Mouse (Mus musculus): ENCODE measurements at regions not wholly inside any gene's neighbourhood (a gene's known extent, or its start where the extent isn't known, plus 50 kb on each side); places are given as distances from the start of the nearest gene placed in this dataset.

DNA sequence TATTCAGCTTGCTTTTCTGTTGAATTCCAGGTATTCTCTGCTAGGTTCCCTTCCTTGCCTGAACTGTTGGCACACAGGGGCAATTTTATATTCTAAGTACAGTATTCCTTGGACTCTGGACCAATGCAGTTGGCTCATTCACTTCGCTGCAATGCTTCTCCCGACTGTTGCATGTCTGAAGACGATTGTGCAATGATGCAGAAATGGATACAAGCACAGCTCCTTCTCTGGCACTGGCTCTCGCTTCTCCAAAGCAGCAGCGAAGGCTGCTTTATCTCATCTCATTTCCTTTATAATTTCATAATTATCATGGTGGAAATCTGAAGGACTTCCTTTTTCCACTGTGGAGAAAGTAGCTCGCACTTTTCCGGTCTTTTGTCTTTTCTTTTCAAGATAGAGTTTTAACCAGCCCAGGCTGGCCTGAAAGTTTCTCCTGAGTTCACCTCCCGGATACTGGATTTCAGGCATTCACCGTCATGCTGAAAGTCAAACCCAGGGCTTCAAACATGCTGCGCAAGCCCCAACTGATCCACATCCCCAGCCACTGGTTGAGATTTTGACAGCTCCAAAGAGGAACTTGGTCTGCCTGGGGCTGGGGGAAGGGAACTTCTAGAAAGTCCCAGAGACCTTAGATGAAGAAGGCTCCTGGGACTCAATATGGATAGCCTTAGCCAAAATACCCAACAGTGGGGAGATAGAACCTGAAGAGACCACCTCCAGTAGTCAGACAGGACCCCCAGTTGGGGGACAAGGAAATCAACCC lies 55.6 kb upstream of the Akirin2 start:
- H3K4me2 ChIP-seq (ENCODE audit: low read depth, low read length) = no peak overlapping the region
- no peak overlapping the region for H3K9ac ChIP-seq (ENCODE audit: low read length)
- peak overlapping the region; percentile 67 for H3K27ac ChIP-seq (ENCODE audit: low read length)
- peak; percentile 58; the same call in 1 of the 2 replicates for ATAC-seq (ENCODE audit: low read depth)
- no peaks in the 10 kb centered on the region for H3K27me3 ChIP-seq (ENCODE audit: control insufficient read depth, insufficient read depth, low read depth, low read length)
- H3K4me3 ChIP-seq (ENCODE audit: low read length) = no peak overlapping the region
- WGBS = 63% methylated on average over 10 of the region's 10 CpGs
- no peaks in the 10 kb centered on the region for H3K36me3 ChIP-seq (ENCODE audit: control insufficient read depth, insufficient read depth, low read length)
- H3K9me3 ChIP-seq (ENCODE audit: control insufficient read depth, low read length) = no peaks in the 10 kb centered on the region
- H3K4me1 ChIP-seq (replicated peaks; ENCODE audit: control insufficient read depth, insufficient read depth, low read length) = peaks cover 2% of the 10 kb centered on the region; the same call in 1 of the 2 replicates

DNA sequence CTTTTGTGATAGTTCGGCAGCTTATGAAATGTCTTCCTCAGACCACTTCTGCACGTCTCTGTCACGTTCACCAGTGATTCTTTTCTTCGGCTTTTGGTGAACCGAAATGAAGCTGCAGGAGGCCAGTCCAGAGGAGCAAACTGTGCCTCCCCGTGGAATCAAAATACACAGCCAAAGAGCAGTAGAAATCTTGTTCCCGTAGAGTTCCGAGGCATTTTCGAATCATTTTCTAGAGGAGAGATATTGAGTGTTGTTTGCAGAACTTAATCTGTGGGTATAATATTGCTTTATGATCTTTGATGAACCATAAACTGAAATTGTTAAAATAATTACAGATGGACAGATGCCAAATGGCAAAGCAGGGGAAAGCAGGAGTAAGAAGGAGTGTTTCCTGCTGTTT lies 52.4 kb upstream of the Akirin2 start:
- no peak overlapping the region for H3K4me2 ChIP-seq (ENCODE audit: low read depth, low read length)
- H3K4me1 ChIP-seq (replicated peaks; ENCODE audit: control insufficient read depth, insufficient read depth, low read length) = peaks cover 2% of the 10 kb centered on the region; the same call in 1 of the 2 replicates
- peak; percentile 72 for ATAC-seq (ENCODE audit: low read depth)
- H3K9ac ChIP-seq (ENCODE audit: low read length) = no peak overlapping the region
- H3K9me3 ChIP-seq (ENCODE audit: control insufficient read depth, low read length) = no peaks in the 10 kb centered on the region
- H3K36me3 ChIP-seq (ENCODE audit: control insufficient read depth, insufficient read depth, low read length) = no peaks in the 10 kb centered on the region
- no peaks in the 10 kb centered on the region for H3K27me3 ChIP-seq (ENCODE audit: control insufficient read depth, insufficient read depth, low read depth, low read length)
- H3K27ac ChIP-seq (ENCODE audit: low read length) = peak overlapping the region; percentile 87
- WGBS = 60% methylated on average over 9 of the region's 9 CpGs
- H3K4me3 ChIP-seq (ENCODE audit: low read length) = no peak overlapping the region

DNA sequence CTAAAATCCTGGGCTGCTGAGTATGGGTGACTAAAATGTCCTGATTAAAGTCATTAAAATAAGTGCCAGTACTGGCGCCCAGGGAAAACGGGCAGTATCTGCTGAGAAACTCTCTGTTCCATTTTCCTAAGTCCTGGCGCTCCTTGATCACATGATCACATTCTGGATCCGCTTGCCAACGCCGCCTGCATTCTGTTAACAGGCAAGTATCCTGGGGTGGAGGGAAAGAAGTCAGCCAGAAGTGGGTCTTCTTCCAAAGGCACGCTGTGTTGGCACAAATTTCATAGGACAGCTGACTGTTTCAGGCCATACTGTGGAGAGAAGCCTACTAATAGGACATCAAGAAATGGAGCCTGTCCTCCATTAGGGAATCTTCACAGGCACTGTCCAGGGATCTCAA lies 52.0 kb upstream of the Akirin2 start:
- peaks cover 2% of the 10 kb centered on the region; the same call in 1 of the 2 replicates for H3K4me1 ChIP-seq (replicated peaks; ENCODE audit: control insufficient read depth, insufficient read depth, low read length)
- H3K27ac ChIP-seq (ENCODE audit: low read length) = peak overlapping the region; percentile 65
- no peaks in the 10 kb centered on the region for H3K36me3 ChIP-seq (ENCODE audit: control insufficient read depth, insufficient read depth, low read length)
- no peaks in the 10 kb centered on the region for H3K9me3 ChIP-seq (ENCODE audit: control insufficient read depth, low read length)
- WGBS = 83% methylated on average over 7 of the region's 7 CpGs
- H3K4me3 ChIP-seq (ENCODE audit: low read length) = no peak overlapping the region
- no peaks in the 10 kb centered on the region for H3K27me3 ChIP-seq (ENCODE audit: control insufficient read depth, insufficient read depth, low read depth, low read length)
- ATAC-seq (ENCODE audit: low read depth) = peak; percentile 86
- no peak overlapping the region for H3K9ac ChIP-seq (ENCODE audit: low read length)
- H3K4me2 ChIP-seq (ENCODE audit: low read depth, low read length) = no peak overlapping the region

DNA sequence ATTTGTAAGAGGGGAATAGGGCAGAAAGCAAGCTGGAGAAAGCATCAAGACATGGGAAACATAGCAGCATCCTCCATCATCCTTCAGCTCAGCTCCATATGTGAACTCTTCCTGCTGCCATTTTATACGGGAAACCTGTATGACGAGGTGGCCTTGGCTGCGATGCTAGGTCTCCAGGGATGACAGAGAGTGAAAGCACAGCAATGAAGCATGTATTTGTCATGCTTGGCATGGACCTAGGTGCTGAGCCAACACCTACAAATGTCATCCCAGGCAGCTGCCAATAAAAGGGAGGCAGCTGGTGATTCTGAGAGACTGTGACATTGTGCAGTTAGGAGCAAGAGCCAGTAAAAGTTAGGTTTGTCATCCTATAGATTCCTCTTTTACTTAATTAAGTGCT lies 51.0 kb upstream of the Akirin2 start:
- no peak for ATAC-seq (ENCODE audit: low read depth)
- no peak overlapping the region for H3K27ac ChIP-seq (ENCODE audit: low read length)
- H3K27me3 ChIP-seq (ENCODE audit: control insufficient read depth, insufficient read depth, low read depth, low read length) = no peaks in the 10 kb centered on the region
- H3K9ac ChIP-seq (ENCODE audit: low read length) = no peak overlapping the region
- H3K36me3 ChIP-seq (ENCODE audit: control insufficient read depth, insufficient read depth, low read length) = no peaks in the 10 kb centered on the region
- H3K9me3 ChIP-seq (ENCODE audit: control insufficient read depth, low read length) = no peaks in the 10 kb centered on the region
- H3K4me3 ChIP-seq (ENCODE audit: low read length) = no peak overlapping the region
- no peak overlapping the region for H3K4me2 ChIP-seq (ENCODE audit: low read depth, low read length)
- 97% methylated on average over 3 of the region's 3 CpGs for WGBS
- peaks cover 2% of the 10 kb centered on the region; the same call in 1 of the 2 replicates for H3K4me1 ChIP-seq (replicated peaks; ENCODE audit: control insufficient read depth, insufficient read depth, low read length)
